Mouse (Mus musculus) heart, adult 9 months (tissue): ENCODE results near the gene Hyal1.
A peak's percentile ranks its signal among the peaks of the same experiment; 100 is the strongest.

Experiments used
- DNase-seq, 2 experiments: peaks; one replicate each; pipeline ENCODE4 v3.0.0; 2022; ENCODE audit warnings: low spot score in 2 of 2

The Hyal1 gene

DNA sequence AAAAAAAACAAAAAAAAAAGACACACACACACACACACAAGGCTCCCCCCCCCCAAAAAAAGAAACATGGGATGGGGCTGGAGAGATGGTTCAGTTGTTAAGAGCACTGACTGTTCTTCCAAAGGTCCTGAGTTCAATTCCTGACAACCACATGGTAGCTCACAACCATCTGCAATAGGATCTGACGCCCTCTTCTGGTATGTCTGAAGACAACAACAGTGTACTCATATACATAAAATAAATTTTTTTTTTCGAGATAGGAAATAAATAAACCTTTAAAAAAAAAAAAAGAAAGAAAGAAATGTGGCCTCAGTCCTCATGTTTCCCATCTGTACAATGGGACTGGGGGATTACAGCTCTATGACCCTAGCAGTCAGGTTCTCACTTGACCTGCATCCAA lies 40.7 kb downstream of the Hyal1 start:
- DNase-seq: no peak

DNA sequence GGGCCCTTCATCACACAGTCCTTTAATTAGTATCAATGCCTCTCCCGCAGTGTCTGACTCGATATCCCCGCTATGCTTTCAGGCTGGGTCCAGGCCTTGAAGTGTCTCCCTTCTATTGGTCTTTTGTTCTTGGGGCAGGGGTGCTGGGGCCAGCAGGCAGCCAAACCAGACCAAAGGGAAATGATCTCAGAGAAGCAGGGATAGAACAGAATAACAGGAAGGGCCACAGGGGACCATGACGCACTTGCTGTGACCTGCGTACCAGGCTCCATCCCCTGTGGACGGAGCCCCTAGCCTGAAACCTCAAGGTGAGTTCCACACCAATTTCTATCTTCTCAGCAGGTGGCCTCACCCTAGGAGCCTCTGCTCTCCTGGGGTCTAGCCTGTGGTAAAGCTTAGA lies 41.4 kb downstream of the Hyal1 start:
- DNase-seq: peak in 1 of 2 experiments; percentile 27

DNA sequence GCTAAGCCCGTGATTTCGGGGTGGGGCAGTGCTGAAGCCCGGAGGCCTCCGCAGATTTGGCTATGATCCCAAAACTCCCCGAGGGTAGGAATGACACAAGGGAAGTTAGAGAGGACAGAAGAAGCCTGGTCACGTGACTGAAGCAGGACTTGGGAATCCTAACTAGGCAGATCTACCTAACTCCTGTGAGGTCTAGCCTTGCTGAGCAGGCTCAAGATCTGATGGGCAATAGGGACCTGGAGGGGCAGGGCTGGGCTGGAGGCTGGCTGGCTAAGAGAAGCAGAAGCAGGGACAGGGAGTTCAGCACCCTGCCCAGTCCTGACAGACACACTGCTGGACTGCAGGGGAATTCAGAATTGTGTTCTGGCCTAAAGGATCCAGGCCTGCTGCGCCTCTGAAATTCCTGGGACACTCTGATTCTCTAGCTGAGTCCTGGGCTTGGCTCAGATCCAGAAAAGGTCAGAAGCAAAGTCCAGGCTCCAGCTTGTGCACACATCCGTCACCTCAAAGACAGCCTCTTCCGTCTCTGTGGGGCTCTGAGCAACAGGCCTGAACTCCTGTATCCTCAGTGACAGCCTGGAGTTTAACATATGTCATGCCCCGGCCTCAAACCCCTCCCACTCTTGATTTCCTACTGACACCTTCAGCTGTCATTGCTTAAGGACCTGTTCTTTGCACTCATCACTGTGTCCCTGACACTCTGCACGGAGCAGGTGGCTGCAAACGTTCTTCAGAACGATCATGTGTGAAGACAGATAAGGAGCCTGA lies 42.2 kb downstream of the Hyal1 start:
- DNase-seq: peak; percentile 67 to 74

DNA sequence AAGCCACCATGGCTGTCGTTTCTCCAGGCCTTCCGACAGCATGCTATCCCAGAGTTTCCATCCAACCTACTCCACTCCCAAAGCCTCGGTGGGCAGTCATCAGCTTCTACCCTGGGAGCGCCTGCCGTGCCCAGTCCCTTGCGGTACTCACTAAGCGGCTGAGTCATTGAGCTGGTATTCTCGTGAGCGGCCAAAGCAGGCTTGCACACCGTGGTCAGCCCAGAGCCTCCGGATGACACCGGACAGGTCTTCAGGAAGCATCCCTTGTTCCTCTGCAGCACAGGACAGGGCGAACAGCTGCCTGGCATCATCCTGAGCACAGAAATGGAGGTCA lies 42.8 kb downstream of the Hyal1 start:
- DNase-seq: no peak

DNA sequence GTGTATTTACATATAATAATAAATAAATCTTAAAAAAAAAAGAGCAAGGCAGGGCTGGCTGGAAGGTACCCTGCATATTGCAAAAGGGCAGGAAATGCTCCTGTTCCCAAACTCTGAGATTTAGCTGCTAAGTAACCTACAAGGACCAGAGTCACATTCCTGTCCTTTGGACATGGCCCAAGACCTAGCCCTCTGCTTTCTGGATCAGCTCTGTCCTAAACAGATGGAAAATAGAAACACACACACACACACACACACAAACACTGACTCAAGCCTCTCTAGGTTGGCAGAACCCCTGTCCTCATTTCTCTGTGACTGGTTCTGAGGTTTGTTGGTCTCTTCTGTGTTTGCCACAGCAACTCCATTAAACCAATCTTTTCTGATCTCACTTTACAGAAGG lies 44.2 kb downstream of the Hyal1 start:
- DNase-seq: peak in 1 of 2 experiments; percentile 24

DNA sequence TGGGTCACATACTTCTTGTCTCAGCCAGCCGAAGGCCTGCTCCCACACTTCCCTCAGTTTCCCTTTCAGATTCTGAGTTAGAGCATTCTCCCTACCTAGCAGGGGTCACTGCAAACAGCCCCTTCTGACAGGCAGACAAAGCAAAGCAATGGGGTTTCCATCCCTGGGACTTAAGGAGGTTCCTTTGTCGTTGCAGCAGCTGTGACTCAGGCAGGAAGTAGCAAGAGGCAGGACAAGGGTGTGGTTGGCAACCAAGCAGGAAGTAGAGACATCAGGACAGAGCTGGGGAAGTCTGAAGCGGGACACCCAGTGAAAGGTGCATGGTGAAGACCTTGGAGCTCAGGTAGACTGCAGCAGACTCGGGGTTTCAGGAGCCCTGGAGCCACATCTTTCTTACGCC lies 47.8 kb downstream of the Hyal1 start:
- DNase-seq: peak; percentile 77 to 88

DNA sequence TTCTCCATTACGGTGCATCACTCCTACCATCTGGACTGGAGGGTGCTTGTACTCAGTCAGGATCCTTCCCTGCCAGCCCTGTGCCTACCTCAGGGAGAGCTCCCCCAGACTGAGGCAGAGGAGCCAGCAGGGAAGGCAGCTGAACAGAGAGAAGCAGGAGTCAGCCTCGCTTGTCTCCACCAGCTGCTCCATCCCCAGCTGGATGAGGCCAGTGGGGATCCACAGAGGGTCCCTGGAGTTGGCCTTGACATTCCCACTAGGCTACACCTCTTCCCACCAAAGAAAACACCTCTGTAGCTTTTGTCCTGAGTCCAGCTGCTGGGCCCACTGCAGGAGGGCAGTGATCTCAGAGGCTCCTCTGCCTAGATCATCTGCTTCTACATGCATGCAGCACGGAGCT lies 48.2 kb downstream of the Hyal1 start:
- no peak for DNase-seq

DNA sequence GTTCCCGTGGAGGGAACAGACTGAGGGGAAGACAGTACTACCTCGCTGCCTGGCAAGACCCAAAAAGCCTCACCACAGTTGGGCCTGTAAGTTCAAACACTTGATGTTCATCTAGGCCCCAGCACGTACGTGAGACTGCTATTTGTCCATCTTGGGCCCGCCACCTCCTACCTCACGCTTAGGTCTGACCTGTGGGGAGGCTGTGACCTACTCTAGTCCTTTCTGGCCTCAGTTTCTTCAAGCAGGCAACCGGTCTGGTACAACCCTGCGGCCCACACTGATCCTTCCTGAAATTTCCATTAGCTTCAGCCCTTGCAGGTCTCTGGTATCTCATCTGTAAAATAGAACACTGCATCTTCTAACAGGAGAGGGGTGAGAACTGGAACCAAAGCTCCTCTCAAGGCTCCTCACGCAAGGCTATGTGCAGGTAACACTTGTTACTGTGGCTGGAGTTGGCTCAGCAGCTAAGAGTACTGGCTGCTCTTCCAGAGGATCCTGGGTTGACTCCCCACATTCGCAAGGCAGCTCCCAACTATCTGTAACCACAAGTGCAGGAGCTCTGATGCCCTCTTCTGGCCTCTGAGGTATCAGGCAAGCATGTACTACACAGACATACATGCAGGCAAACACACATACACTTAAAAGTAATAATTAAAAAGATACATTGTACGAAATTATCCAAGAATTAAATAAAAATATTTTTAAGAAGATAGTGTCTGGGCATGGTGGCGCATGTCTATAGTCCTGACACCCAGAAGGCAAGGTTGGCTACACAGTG lies 48.8 kb downstream of the Hyal1 start:
- no peak for DNase-seq

DNA sequence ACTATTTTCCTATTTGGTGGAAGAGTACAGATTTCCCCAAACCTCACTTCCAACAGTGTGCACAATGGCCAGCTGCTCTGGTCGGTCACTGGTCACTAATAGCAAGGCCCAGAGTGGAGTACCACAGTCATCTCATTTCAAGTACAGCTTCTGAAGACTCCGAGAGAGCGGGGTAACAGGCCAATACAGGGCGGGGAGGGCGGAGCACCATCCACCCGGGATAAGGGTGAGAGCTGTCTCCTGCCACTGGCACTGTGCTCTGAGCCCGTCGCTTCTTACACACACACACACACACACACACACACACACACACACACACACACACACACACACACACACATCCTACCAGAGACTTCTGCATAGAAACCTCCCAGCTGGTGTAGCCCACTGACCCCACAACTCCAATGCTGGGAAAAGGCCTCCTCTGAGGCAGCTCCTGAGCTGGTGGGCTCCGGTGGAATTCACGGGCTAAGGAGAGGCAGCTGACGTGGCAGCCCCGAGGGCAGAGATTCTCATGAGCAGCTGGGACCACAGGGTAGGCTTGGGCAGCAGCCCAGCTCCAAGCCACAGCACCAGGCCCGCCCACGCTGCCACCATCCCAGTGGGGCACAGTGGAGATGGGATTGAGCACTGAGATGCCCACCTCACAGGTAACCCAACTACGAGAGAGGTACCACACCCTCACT lies 49.6 kb downstream of the Hyal1 start:
- no peak for DNase-seq

DNA sequence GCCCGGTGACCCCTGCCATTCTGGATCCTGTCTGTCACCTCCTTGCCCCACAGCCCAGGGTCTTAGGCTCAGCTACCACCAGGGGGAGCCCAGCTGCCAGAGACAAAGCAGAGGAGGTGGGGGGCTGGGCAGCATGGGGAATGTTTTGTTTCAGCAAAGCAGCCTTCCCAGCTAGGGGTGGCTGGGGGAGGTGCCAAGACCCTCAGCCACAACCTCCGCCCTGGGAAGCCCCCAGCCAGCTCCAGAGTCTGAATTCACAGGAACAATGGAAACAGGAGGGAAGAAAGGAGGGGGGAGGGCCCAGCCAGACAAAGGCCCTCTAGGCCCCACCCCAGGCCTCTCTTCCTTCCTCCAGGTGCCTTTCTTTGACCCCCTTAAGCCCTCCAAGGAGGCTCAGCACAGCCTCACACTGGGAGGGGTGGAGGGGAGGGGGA lies 50.1 kb downstream of the Hyal1 start:
- DNase-seq: peak; percentile 71 to 80

DNA sequence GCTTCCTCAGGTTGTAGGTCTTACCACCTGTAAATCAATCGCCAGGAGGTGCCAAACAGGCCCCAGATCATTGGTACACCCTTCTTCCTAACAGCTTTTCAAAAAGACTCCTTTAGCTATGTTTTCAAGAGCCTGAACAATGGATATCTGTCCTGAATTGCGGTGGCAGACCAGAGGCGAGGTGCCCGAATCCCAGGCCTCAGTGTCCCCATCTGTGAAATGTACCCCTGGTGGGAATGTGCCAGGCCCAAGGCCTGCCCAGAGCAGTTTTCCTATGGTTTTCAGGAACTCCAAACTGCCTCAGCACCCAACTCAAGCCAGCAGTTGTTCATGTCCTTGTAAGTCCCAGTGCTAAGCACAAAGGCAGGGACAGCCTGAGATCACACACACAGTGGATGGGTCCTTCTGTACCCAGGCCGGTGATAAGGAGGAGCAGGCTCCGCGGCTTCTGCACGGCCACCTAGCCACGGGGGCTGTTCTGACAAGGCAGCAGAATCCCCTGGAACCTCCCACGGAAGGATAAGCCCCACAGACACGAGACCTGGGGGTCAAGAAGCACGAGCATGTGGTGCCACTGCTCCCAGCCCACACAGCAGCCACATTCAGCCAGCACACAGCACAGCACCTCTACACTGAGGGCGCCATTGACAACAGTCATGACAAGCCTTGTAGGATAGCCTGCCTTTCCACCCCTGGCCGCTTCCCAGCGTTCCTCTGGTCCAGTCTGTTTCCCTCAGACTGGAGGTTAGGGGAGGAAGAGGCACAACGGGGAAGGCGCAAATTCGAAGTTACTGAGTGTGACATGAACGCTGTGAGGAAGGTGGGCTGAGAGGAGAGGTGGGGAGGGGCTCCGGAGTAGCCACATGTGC lies 50.9 kb downstream of the Hyal1 start:
- DNase-seq: peak in 1 of 2 experiments; percentile 23

DNA sequence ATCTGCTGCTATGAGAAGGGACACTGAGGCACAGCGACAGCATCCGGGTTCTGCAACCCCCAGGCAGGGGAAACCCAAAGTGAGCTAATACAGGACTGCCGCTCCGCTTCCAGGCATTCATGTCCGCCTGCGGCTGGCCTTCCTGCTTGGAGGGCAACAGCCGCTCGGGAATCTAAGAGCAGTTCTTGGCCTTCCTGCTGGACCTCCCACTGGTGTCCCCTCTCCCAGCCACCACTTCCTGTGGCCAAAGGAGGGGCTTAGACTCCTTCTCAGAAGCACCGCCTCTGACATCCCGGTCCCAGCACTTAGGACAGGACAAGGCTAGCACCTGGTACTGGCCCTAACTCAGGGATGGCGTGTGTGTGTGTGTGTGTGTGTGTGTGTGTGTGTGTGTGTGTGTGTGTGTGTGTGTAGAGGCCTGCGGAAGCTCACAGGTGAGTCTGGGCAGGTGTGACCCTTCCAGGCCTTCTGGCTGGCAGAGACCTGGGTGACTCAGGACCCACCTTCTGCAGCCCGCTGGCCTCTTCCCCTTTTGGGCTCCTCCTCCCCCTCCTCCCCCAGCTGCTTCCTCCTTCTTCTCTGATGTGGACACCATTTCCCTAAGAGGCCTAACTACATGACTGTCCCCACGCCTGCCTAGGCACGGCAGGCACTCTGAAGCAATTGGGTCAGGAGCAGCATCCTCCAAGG lies 52.1 kb downstream of the Hyal1 start:
- peak; percentile 74 to 87 for DNase-seq

DNA sequence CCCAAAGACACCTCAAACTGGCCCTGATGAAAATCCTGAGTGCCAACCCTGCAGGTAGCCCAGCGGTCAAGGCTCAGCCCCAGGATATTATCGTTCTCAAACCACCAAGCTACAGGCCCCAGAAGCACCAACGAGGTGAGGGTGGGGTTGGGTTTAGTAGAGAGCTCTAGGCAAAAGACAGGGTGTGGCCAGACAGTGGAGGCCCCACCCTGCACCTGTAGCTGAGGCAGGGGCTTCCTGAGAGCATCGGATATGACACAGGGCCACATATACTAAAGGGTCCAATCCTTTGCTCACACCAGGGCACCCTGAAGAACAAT lies 52.6 kb downstream of the Hyal1 start:
- no peak for DNase-seq

DNA sequence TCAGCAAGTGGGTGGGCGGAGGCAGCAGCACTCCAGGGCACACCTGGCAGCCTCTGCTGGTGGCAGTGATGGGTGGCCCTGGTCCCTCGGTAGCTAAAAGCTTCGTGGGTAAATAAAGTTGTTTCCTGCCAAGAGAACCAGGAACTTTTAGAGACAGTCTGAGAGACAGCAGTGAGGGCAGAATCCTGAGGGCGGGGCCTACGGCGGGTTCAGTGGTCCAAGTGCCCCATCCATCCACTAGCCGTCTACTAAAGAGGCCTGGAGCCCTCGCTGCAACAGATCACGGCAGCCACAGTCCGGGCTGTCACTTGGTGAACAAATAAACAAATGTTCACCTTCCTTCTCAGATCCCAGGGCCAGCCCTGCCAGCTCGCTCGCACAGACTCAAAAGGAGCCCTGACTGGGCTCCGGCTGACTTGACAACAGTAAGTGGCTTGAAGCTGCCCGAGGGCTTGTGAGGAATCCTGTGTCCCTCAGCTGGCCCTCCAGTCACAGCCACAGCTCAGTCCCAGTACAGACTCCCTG lies 53.2 kb downstream of the Hyal1 start:
- no peak for DNase-seq

DNA sequence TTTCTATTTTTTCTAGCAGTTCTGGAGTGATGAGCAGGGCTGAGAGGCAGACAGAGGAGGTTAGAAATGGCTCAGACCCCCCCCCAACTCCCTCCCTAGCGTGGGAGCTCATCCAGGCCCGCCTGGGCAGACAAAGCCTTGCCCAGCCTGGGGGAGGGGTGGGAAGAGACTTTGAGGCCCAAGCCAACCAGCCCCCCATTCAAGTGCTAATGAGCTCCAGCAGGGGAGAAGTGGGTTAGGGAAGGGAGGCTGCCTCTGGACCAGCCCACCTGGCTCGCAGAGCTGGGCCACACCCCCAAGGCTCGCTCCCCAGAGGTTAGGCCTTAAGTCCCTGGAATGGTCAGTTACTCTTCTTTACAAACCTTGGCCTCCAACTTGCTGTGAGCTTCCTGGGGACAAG lies 53.8 kb downstream of the Hyal1 start:
- no peak for DNase-seq
